Mouse (Mus musculus) cortical plate, adult 2 months (tissue): Measurements from ENCODE around the gene Nlgn2.

Source experiments
- CTCF ChIP-seq: fragments of 200-500 bp; IDR thresholded peaks from 2 replicates; pipeline ENCODE4 v1.5.1; 2011; ENCODE audit warnings: mild to moderate bottlenecking, control low read depth, low read length; ENCODE audit not compliant: insufficient read depth; ENCODE audit errors: extremely low read depth
- POLR2A ChIP-seq: fragments of 200-500 bp; IDR thresholded peaks from 2 replicates; pipeline ENCODE4 v1.6.1; 2011; ENCODE audit warnings: mild to moderate bottlenecking, low read length, control low read depth; ENCODE audit not compliant: insufficient read depth; ENCODE audit errors: extremely low read depth

DNA sequence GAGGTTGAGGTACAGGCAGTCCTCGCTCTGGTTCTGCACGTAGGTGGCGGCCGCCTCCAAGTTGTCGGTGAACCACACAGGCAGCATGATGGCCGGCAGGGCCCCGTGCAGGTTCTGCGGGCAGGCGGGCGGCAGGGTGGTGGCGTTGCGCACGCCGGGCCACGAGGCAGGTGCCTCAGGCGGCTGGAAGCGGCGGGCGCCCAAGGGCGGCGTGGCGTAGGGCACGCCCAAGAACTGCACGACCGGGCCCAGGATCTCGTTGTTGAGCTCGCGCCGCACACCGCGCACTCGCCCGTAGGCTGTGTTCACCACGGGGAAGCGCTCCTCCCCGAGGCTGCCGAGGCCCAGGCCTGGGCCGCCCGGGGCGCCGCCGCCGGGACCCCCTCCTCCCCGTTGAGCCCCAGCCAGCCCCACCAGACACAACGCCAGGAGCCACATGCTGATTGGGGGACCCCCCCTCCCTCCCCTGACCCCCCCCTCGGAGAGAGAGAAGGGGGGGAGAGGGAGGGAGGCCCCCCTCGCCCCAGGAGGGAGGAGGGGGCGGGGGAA lies 3.5 kb downstream of the Nlgn2 start:
- TF ChIP-seq CTCF, result no peak
- no peak for TF ChIP-seq POLR2A
